Mouse (Mus musculus): ENCODE data around the gene Sfrp2. TPM values are rescaled to one million over a fixed set of nuclear protein-coding genes. Genes with fewer than 3 reads are reported as not detected.

The Sfrp2 gene
- total and polyA plus RNA-seq, 3 experiments, result 0.17 to 0.23 (median 0.17) TPM

DNA sequence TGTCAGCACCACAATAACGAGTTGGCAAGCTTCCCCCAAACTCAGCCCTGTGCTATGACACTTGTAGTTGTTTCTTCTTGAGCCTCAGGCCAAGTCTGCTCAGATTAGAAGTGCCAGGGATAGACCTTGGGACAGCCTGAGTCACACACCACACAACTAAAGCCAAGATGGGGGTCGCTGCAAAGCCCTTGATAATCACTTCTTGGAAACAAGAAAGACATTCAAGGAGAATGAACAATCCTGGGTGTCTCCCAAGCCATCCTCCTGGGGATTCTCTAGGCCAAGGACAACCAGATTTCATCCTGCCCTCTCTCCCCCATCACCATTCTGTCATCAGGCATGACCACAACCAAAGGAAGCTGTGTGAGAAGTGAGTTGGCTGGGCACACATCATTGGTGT, 25.9 kb upstream of the Sfrp2 start:
- dilution Hi-C loops (cut with MboI; ENCODE audit: extremely low pct_ligation_motif_present, extremely low pct_unique_long_range_greater_than_20kb, low sequenced_read_pairs), result no loop called here
- no peak for DNase-seq (ENCODE audit: extremely low read depth)
- no peak overlapping the region for H3K9ac ChIP-seq (ENCODE audit: insufficient read depth, low read depth)
- H3K36me3 ChIP-seq (replicated peaks in 1 of 2; ENCODE audit: control insufficient read depth in 1 of 2, insufficient read depth in 1 of 2, low read length in 1 of 2), result no peaks in the 10 kb centered on the region
- H3K27ac ChIP-seq (ENCODE audit: insufficient read depth, low read depth), result no peak overlapping the region
- H3K4me1 ChIP-seq (ENCODE audit: control insufficient read depth in 1 of 2, insufficient read depth in 2 of 2), result peaks cover 9 to 25% of the 10 kb centered on the region in 2 experiments
- H3K27me3 ChIP-seq (replicated peaks), result no peaks in the 10 kb centered on the region
- no peak overlapping the region for H3K4me2 ChIP-seq (ENCODE audit: insufficient read depth, low read depth, poor library complexity, severe bottlenecking)
- no peaks in the 10 kb centered on the region for H3K79me2 ChIP-seq (replicated peaks; ENCODE audit: control insufficient read depth, extremely low read depth, insufficient read depth, poor library complexity, severe bottlenecking)
- peaks cover 1% of the 10 kb centered on the region for H3K9me3 ChIP-seq (replicated peaks; ENCODE audit: low read length)
- TF ChIP-seq ZKSCAN1 (IDR thresholded peaks at IDR 0.05; ENCODE audit: borderline replicate concordance, low read depth, low read length) (no peak), CTCF (conservative IDR thresholded peaks at IDR 0.05 in 1 of 2, IDR thresholded peaks at IDR 0.05 in 1 of 2; ENCODE audit: low read depth in 2 of 2, low read length in 2 of 2) (0 out of 4 replicates have a peak, but pooled peaks of 1 of the 2 experiments have one; percentile 21)
- no peak overlapping the region for H3K4me3 ChIP-seq (replicated peaks in 1 of 3; ENCODE audit: low read depth in 2 of 3, low read length in 2 of 3, poor library complexity in 1 of 3)
- in situ Hi-C loops (cut with MboI; ENCODE audit: low pct_ligation_motif_present, low pct_unique_long_range_greater_than_20kb, low sequenced_read_pairs), result no loop called here

DNA sequence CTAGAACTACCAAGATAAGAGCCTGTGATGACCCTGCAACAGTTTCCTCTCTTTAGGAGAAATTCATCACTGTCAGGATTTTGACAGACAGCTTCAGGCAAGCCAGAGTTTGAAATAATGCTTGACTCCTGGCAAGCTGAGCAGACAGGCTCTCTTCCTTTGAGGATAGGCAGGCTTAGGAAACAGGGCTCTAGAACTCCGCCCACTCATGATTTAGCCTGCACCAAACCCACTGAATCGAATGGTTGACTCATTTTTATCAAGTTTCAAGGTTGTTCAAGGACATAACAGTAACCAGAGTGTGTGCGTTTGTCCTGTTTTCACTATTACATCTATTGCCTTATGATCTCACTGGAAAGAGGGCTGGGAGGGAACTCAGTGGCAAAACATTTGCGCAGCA, 18.8 kb upstream of the Sfrp2 start:
- Histone ChIP-seq H3K4me2 (ENCODE audit: insufficient read depth, low read depth, poor library complexity, severe bottlenecking) (no peak overlapping the region), H3K4me1 (ENCODE audit: control insufficient read depth in 1 of 2, insufficient read depth in 2 of 2) (peaks cover 10 to 18% of the 10 kb centered on the region in 2 experiments; a peak in 3 of 4 replicates), H3K9me3 (replicated peaks; ENCODE audit: low read length) (peaks cover 2% of the 10 kb centered on the region), H3K4me3 (replicated peaks in 1 of 3; ENCODE audit: low read depth in 2 of 3, low read length in 2 of 3, poor library complexity in 1 of 3) (no peak overlapping the region), H3K79me2 (replicated peaks; ENCODE audit: control insufficient read depth, extremely low read depth, insufficient read depth, poor library complexity, severe bottlenecking) (no peaks in the 10 kb centered on the region), H3K36me3 (replicated peaks in 1 of 2; ENCODE audit: control insufficient read depth in 1 of 2, insufficient read depth in 1 of 2, low read length in 1 of 2) (no peaks in the 10 kb centered on the region), H3K27ac (ENCODE audit: insufficient read depth, low read depth) (no peak overlapping the region), H3K27me3 (replicated peaks) (no peaks in the 10 kb centered on the region), H3K9ac (ENCODE audit: insufficient read depth, low read depth) (no peak overlapping the region)
- no peak for TF ChIP-seq ELF1 (IDR thresholded peaks at IDR 0.05; ENCODE audit: low read depth, low read length)
- TF ChIP-seq POLR2AphosphoS2 (IDR thresholded peaks at IDR 0.05; ENCODE audit: low read depth, low read length), result no peak
- no peak for TF ChIP-seq ETS1 (conservative IDR thresholded peaks at IDR 0.05; ENCODE audit: low read depth, low read length)
- TF ChIP-seq CTCF (conservative IDR thresholded peaks at IDR 0.05 in 1 of 2, IDR thresholded peaks at IDR 0.05 in 1 of 2; ENCODE audit: low read depth in 2 of 2, low read length in 2 of 2), result no peak
- no peak for TF ChIP-seq ZNF384 (IDR thresholded peaks at IDR 0.05; ENCODE audit: low read depth, low read length)
- TF ChIP-seq CHD1 (IDR thresholded peaks at IDR 0.05; ENCODE audit: low read depth, low read length), result no peak
- no peak for TF ChIP-seq SIN3A (IDR thresholded peaks at IDR 0.05; ENCODE audit: low read length)
- TF ChIP-seq BHLHE40 (IDR thresholded peaks at IDR 0.05; ENCODE audit: low read depth, low read length), result no peak
- DNase-seq (ENCODE audit: extremely low read depth), result no peak
- in situ Hi-C loops (cut with MboI; ENCODE audit: low pct_ligation_motif_present, low pct_unique_long_range_greater_than_20kb, low sequenced_read_pairs) (no loop called here), dilution Hi-C loops (cut with MboI; ENCODE audit: extremely low pct_ligation_motif_present, extremely low pct_unique_long_range_greater_than_20kb, low sequenced_read_pairs) (no loop called here)

DNA sequence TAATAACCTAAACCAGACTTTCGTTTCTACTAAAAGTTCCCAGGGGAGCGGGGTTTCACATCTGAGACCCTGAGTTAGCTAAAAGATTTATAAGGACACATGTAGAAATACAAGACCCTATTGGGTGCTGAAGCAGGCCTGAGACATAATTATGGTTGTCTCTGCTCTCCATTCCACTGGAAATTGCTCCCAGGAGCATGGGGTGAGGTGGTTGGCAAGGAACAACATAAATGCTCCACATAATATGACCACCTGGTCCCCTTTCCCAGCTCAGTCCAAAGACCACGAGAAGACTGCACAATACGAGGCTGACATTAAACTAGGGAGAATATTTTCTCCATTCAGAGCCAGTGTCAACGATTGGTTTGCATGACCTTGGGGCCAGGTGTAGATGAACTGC, 18.2 kb upstream of the Sfrp2 start:
- Histone ChIP-seq H3K9me3 (replicated peaks; ENCODE audit: low read length) (peaks cover 2% of the 10 kb centered on the region), H3K4me1 (ENCODE audit: control insufficient read depth in 1 of 2, insufficient read depth in 2 of 2) (peaks cover 10 to 18% of the 10 kb centered on the region in 2 experiments; a peak in 3 of 4 replicates), H3K27ac (ENCODE audit: insufficient read depth, low read depth) (no peak overlapping the region), H3K79me2 (replicated peaks; ENCODE audit: control insufficient read depth, extremely low read depth, insufficient read depth, poor library complexity, severe bottlenecking) (no peaks in the 10 kb centered on the region), H3K4me3 (replicated peaks in 1 of 3; ENCODE audit: low read depth in 2 of 3, low read length in 2 of 3, poor library complexity in 1 of 3) (no peak overlapping the region), H3K27me3 (replicated peaks) (no peaks in the 10 kb centered on the region), H3K9ac (ENCODE audit: insufficient read depth, low read depth) (no peak overlapping the region), H3K4me2 (ENCODE audit: insufficient read depth, low read depth, poor library complexity, severe bottlenecking) (no peak overlapping the region), H3K36me3 (replicated peaks in 1 of 2; ENCODE audit: control insufficient read depth in 1 of 2, insufficient read depth in 1 of 2, low read length in 1 of 2) (no peaks in the 10 kb centered on the region)
- dilution Hi-C loops (cut with MboI; ENCODE audit: extremely low pct_ligation_motif_present, extremely low pct_unique_long_range_greater_than_20kb, low sequenced_read_pairs), result no loop called here
- no peak for DNase-seq (ENCODE audit: extremely low read depth)
- in situ Hi-C loops (cut with MboI; ENCODE audit: low pct_ligation_motif_present, low pct_unique_long_range_greater_than_20kb, low sequenced_read_pairs), result no loop called here
- TF ChIP-seq NRF1 (IDR thresholded peaks at IDR 0.05; ENCODE audit: low read depth, low read length), result no peak
- no peak for TF ChIP-seq CHD2 (IDR thresholded peaks at IDR 0.05; ENCODE audit: low read length)
- TF ChIP-seq MXI1 (IDR thresholded peaks at IDR 0.05; ENCODE audit: low read depth, low read length), result no peak
- no peak for TF ChIP-seq TBP (conservative IDR thresholded peaks at IDR 0.05; ENCODE audit: low read depth, low read length)
- TF ChIP-seq ZNF384 (IDR thresholded peaks at IDR 0.05; ENCODE audit: low read depth, low read length), result no peak
- no peak for TF ChIP-seq MYC (IDR thresholded peaks at IDR 0.05; ENCODE audit: low read depth, low read length)
- no peak for TF ChIP-seq ZMIZ1 (IDR thresholded peaks at IDR 0.05; ENCODE audit: low read depth, low read length)
- TF ChIP-seq SMC3 (IDR thresholded peaks at IDR 0.05; ENCODE audit: low read depth, low read length), result no peak
- TF ChIP-seq EP300 (IDR thresholded peaks at IDR 0.05; ENCODE audit: low read length), result no peak
- no peak for TF ChIP-seq JUND (conservative IDR thresholded peaks at IDR 0.05; ENCODE audit: low read depth, low read length)
- no peak for TF ChIP-seq BHLHE40 (IDR thresholded peaks at IDR 0.05; ENCODE audit: low read depth, low read length)
- no peak for TF ChIP-seq E2F4 (IDR thresholded peaks at IDR 0.05; ENCODE audit: insufficient replicate concordance, low read depth, low read length)
- no peak for TF ChIP-seq ZKSCAN1 (IDR thresholded peaks at IDR 0.05; ENCODE audit: borderline replicate concordance, low read depth, low read length)
- TF ChIP-seq PAX5 (IDR thresholded peaks at IDR 0.05; ENCODE audit: low read length), result no peak
- no peak for TF ChIP-seq USF2 (conservative IDR thresholded peaks at IDR 0.05; ENCODE audit: low read depth, low read length)
- no peak for TF ChIP-seq CHD1 (IDR thresholded peaks at IDR 0.05; ENCODE audit: low read depth, low read length)
- TF ChIP-seq MAFK (IDR thresholded peaks at IDR 0.05; ENCODE audit: insufficient replicate concordance, low read length), result no peak
- TF ChIP-seq ZC3H11A (IDR thresholded peaks at IDR 0.05; ENCODE audit: low read depth, low read length), result no peak
